In the genomic region with DNA sequence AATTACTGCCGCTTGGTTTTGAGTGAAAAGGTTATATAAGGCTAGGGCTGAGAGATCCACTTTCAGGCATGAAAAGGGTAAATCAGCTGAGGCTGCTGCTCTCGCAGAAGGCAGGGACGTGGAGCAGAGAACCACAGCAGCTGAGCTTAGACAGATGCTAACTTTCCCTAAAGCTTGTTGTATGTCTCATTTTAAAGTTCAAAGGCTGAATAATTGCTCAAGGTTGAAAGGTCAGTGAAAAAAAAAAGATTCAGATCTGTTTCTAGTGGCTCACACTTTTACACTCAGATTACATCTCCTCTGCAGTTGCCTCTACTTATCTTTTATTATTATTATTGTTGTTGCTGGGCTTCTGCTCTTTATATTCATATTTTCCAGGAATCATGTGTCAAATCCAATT, we compare ENCODE assay signal across 31 mouse cellular contexts. TPM values are rescaled to one million over a fixed set of nuclear protein-coding genes. Genes with fewer than 3 reads are reported as not detected.
A peak's percentile ranks its signal among the peaks of the same experiment; 100 is the strongest.
DNase-seq lines count a peak whose midpoint lies in the region; ATAC-seq and TF ChIP-seq lines count a peak whose summit lies in the region.
"Had no signal": no experiment of that assay in that cellular context is flagged by ENCODE, and none has a peak within 500 bp of the region (broad histone marks: within the 10 kb centered on the region; RNA-seq: fewer than 3 reads in every experiment).

No protein-coding gene starts in this region.

- no peak for TF ChIP-seq CTCF in kidney, postnatal 0 days (IDR thresholded peaks at IDR 0.05; ENCODE audit: low read depth)
- no peak for TF ChIP-seq CTCF in brain, embryonic 14.5 days (IDR thresholded peaks at IDR 0.05; ENCODE audit: borderline replicate concordance, extremely low read depth, insufficient read depth, insufficient read length)

- peak overlapping the region; percentile 25; the same call in 1 of the 2 replicates for H3K27ac ChIP-seq in kidney, postnatal 0 days
- no peak overlapping the region for H3K27ac ChIP-seq in intestine, embryonic 16.5 days (ENCODE audit: low read length)
- H3K27ac ChIP-seq: forebrain, embryonic 12.5 days; hindbrain, embryonic 14.5 days; limb, embryonic 13.5 days; liver, embryonic 14.5 days; macrophage; midbrain, embryonic 10.5 days; midbrain, embryonic 15.5 days; neural tube, embryonic 15.5 days; stomach, embryonic 15.5 days had no signal

- H3K4me1 ChIP-seq in kidney, postnatal 0 days (replicated peaks; ENCODE audit: insufficient read depth, low read length): 0 out of 2 replicates have a peak, but pooled peaks cover 13% of the 10 kb centered on the region
- no peaks in the 10 kb centered on the region for H3K4me1 ChIP-seq in intestine, embryonic 16.5 days (ENCODE audit: control insufficient read depth, insufficient read depth, low read length)
- H3K4me1 ChIP-seq: heart, embryonic 12.5 days; midbrain, embryonic 15.5 days; neural tube, embryonic 15.5 days; stomach, embryonic 15.5 days had no signal

- H3K4me3 ChIP-seq in kidney, postnatal 0 days (replicated peaks; ENCODE audit: low read depth, low read length): no peak overlapping the region
- H3K4me3 ChIP-seq in intestine, embryonic 16.5 days (ENCODE audit: low read length): no peak overlapping the region
- H3K4me3 ChIP-seq: forebrain, embryonic 12.5 days; heart, embryonic 12.5 days; limb, embryonic 13.5 days; midbrain, embryonic 10.5 days; midbrain, embryonic 15.5 days; neural tube, embryonic 15.5 days; stomach, embryonic 15.5 days had no signal

- no peak for ATAC-seq in kidney, postnatal 0 days (replicated peaks; ENCODE audit: low FRiP score, low read depth)
- no peak for ATAC-seq in intestine, embryonic 16.5 days
- ATAC-seq: forebrain, postnatal 0 days; midbrain, embryonic 15.5 days had no signal

- H3K4me2 ChIP-seq in kidney, postnatal 0 days (ENCODE audit: low read length): no peak overlapping the region
- no peak overlapping the region for H3K4me2 ChIP-seq in intestine, embryonic 16.5 days (ENCODE audit: low read depth, low read length)
- H3K4me2 ChIP-seq: forebrain, embryonic 12.5 days; heart, embryonic 12.5 days; hindbrain, embryonic 14.5 days; limb, embryonic 13.5 days; midbrain, embryonic 15.5 days; neural tube, embryonic 15.5 days; stomach, embryonic 15.5 days had no signal

- H3K36me3 ChIP-seq in kidney, postnatal 0 days (ENCODE audit: insufficient read depth, low read length): no peaks in the 10 kb centered on the region
- H3K36me3 ChIP-seq in intestine, embryonic 16.5 days (ENCODE audit: control insufficient read depth, insufficient read depth, low read length): no peaks in the 10 kb centered on the region
- H3K36me3 ChIP-seq: forebrain, embryonic 12.5 days; heart, embryonic 12.5 days; limb, embryonic 13.5 days; midbrain, embryonic 10.5 days; midbrain, embryonic 15.5 days; neural tube, embryonic 15.5 days; stomach, embryonic 15.5 days had no signal

- no peaks in the 10 kb centered on the region for H3K9me3 ChIP-seq in kidney, postnatal 0 days (replicated peaks; ENCODE audit: low read length)
- H3K9me3 ChIP-seq in intestine, embryonic 16.5 days (ENCODE audit: control insufficient read depth, low read length): no peaks in the 10 kb centered on the region
- H3K9me3 ChIP-seq: forebrain, embryonic 12.5 days; limb, embryonic 13.5 days; midbrain, embryonic 10.5 days; midbrain, embryonic 15.5 days; neural tube, embryonic 15.5 days; stomach, embryonic 15.5 days had no signal

- no peak overlapping the region for H3K9ac ChIP-seq in kidney, postnatal 0 days (ENCODE audit: low read depth, low read length)
- no peak overlapping the region for H3K9ac ChIP-seq in intestine, embryonic 16.5 days (ENCODE audit: low read depth, low read length)
- H3K9ac ChIP-seq: forebrain, embryonic 12.5 days; forebrain, postnatal 0 days; heart, embryonic 12.5 days; hindbrain, embryonic 14.5 days; limb, embryonic 13.5 days; liver, embryonic 14.5 days; midbrain, embryonic 15.5 days; neural tube, embryonic 15.5 days; stomach, embryonic 15.5 days had no signal

- no peak for DNase-seq in kidney, postnatal 0 days (ENCODE audit: low spot score)
- DNase-seq in kidney, adult 11 months: no peak
- DNase-seq in CD4-positive, CD25-positive, alpha-beta regulatory T cell, adult 2 months (ENCODE audit: low read depth, low spot score): peak; percentile 41
- peak; percentile 42 for DNase-seq in brain, embryonic 14.5 days (ENCODE audit: low read depth)
- peak; percentile 28 for DNase-seq in forelimb bud, embryonic 11.5 days (ENCODE audit: low read depth, low spot score)
- DNase-seq in gastrocnemius, postnatal 10 days: no peak
- no peak for DNase-seq in heart, adult 8-10 months (ENCODE audit: low spot score)
- DNase-seq: adrenal gland, adult 8-10 months; cerebellum, adult 11-12 months; cerebellum, adult 9-11 months; forebrain, postnatal 0 days; gastrocnemius, postnatal 25 days; heart, adult 11 months; kidney, adult 2 months; kidney, postnatal 4 days; lung, adult 2 months; lung, postnatal 10 days; retina, postnatal 1 day; right cerebral cortex, postnatal 14 days; thymus, postnatal 25 days had no signal

- H3K27me3 ChIP-seq in kidney, postnatal 0 days (ENCODE audit: insufficient read depth, low read length): no peaks in the 10 kb centered on the region
- H3K27me3 ChIP-seq in intestine, embryonic 16.5 days (replicated peaks; ENCODE audit: control insufficient read depth, insufficient read depth, low read length): no peaks in the 10 kb centered on the region
- H3K27me3 ChIP-seq: forebrain, embryonic 12.5 days; heart, embryonic 12.5 days; limb, embryonic 13.5 days; midbrain, embryonic 15.5 days; neural tube, embryonic 15.5 days; stomach, embryonic 15.5 days had no signal

- TF ChIP-seq POLR2A in brain, embryonic 14.5 days (IDR thresholded peaks at IDR 0.05; ENCODE audit: borderline replicate concordance, extremely low read depth, insufficient read depth, insufficient read length, poor library complexity, severe bottlenecking): no peak

- WGBS in kidney, postnatal 0 days: 20% methylated on average over 3 of the region's 3 CpGs
- 41% methylated on average over 3 of the region's 3 CpGs for WGBS in intestine, embryonic 16.5 days

RNA-seq across cellular contexts. Expression of a gene that starts 18.0 kb away (rescaled TPM):
- 1.6 and 1.9 TPM in 2 replicates for polyA plus RNA-seq in kidney, postnatal 0 days (2015; fragmentation: Nextera tagmentation; extraction: Ambion mirVana)
- polyA plus RNA-seq in brain, embryonic 14.5 days (2012; rRNA removed): 0.67 and 0.79 TPM in 2 replicates
- total RNA-seq in gastrocnemius, postnatal 10 days (2021): 1 to 10 TPM; 1.2 to 2.0 TPM
- 4.1 and 4.3 TPM in 2 replicates for polyA plus RNA-seq in intestine, embryonic 16.5 days (2015; fragmentation: Nextera tagmentation; extraction: Ambion mirVana)
- 10 to 100 TPM; 10.7 to 16.0 (median 11.5) TPM for total RNA-seq in heart, adult 8-10 months (2022)
- polyA plus RNA-seq: macrophage had no signal

RNA-seq across cellular contexts. Expression of a gene that starts 24.0 kb away (rescaled TPM):
- polyA plus RNA-seq in kidney, postnatal 0 days (2015; fragmentation: Nextera tagmentation; extraction: Ambion mirVana): 1.4 and 1.7 TPM in 2 replicates
- polyA plus RNA-seq in brain, embryonic 14.5 days (2012; rRNA removed): 0.82 and 0.96 TPM in 2 replicates
- total RNA-seq in gastrocnemius, postnatal 10 days (2021): 10 to 100 TPM; 20.9 to 24.1 TPM
- 3.4 and 4.0 TPM in 2 replicates for polyA plus RNA-seq in intestine, embryonic 16.5 days (2015; fragmentation: Nextera tagmentation; extraction: Ambion mirVana)
- total RNA-seq in heart, adult 8-10 months (2022): 1 to 10 TPM in 2 of 4 experiments, under 1 TPM in 2; 0.63 to 1.3 (median 0.96) TPM

RNA-seq across cellular contexts. Expression of a gene that starts 38.3 kb away (rescaled TPM):
- 8.7 and 11.4 TPM in 2 replicates for polyA plus RNA-seq in kidney, postnatal 0 days (2015; fragmentation: Nextera tagmentation; extraction: Ambion mirVana)
- polyA plus RNA-seq in brain, embryonic 14.5 days (2012; rRNA removed): 0.09 and 0.37 TPM in 2 replicates
- total RNA-seq in gastrocnemius, postnatal 10 days (2021): 1 to 10 TPM; 4.0 to 4.3 TPM
- 0.91 and 1.2 TPM in 2 replicates for polyA plus RNA-seq in intestine, embryonic 16.5 days (2015; fragmentation: Nextera tagmentation; extraction: Ambion mirVana)
- 10 to 100 TPM in 2 of 4 experiments, 1 to 10 TPM in 2; 9.4 to 17.3 (median 12.4) TPM for total RNA-seq in heart, adult 8-10 months (2022)
- polyA plus RNA-seq: forebrain, embryonic 12.5 days; hindbrain, embryonic 14.5 days; midbrain, embryonic 15.5 days had no signal

RNA-seq across cellular contexts. Expression of a gene that starts 47.5 kb away (rescaled TPM):
- polyA plus RNA-seq in kidney, postnatal 0 days (2015; fragmentation: Nextera tagmentation; extraction: Ambion mirVana): 47.6 and 48.9 TPM in 2 replicates
- polyA plus RNA-seq in brain, embryonic 14.5 days (2012; rRNA removed): 7.3 and 9.8 TPM in 2 replicates
- 10 to 100 TPM; 24.8 to 30.4 TPM for total RNA-seq in gastrocnemius, postnatal 10 days (2021)
- 20.0 and 25.1 TPM in 2 replicates for polyA plus RNA-seq in intestine, embryonic 16.5 days (2015; fragmentation: Nextera tagmentation; extraction: Ambion mirVana)
- total RNA-seq in heart, adult 8-10 months (2022): 10 to 100 TPM; 54.6 to 72.1 (median 63.9) TPM

RNA-seq across cellular contexts. Expression of a gene that starts 57.7 kb away (rescaled TPM):
- polyA plus RNA-seq in kidney, postnatal 0 days (2015; fragmentation: Nextera tagmentation; extraction: Ambion mirVana): 10.7 and 12.5 TPM in 2 replicates
- 7.6 and 7.9 TPM in 2 replicates for polyA plus RNA-seq in brain, embryonic 14.5 days (2012; rRNA removed)
- 1 to 10 TPM; 3.8 to 5.3 TPM for total RNA-seq in gastrocnemius, postnatal 10 days (2021)
- 13.0 and 13.7 TPM in 2 replicates for polyA plus RNA-seq in intestine, embryonic 16.5 days (2015; fragmentation: Nextera tagmentation; extraction: Ambion mirVana)
- total RNA-seq in heart, adult 8-10 months (2022): 1 to 10 TPM; 3.9 to 5.5 (median 4.8) TPM

Comparison
In these comparisons a context has a peak if more than half of its experiments do, and no peak if none do; other contexts are left out.
1. DNase-seq: peak in CD4-positive, CD25-positive, alpha-beta regulatory T cell, adult 2 months (single experiment), brain, embryonic 14.5 days (single experiment) and forelimb bud, embryonic 11.5 days (single experiment); none in kidney, postnatal 0 days (single experiment), kidney, adult 11 months (single experiment), gastrocnemius, postnatal 10 days (single experiment) and heart, adult 8-10 months (single experiment).